Mouse (Mus musculus) retina, embryonic 14.5 days (tissue): ENCODE data around the gene Ahdc1.

Experiments used
- DNase-seq: peaks from one replicate; pipeline ENCODE4 v3.0.0-alpha.2; 2015; ENCODE audit warnings: low spot score

Gene Ahdc1

DNA sequence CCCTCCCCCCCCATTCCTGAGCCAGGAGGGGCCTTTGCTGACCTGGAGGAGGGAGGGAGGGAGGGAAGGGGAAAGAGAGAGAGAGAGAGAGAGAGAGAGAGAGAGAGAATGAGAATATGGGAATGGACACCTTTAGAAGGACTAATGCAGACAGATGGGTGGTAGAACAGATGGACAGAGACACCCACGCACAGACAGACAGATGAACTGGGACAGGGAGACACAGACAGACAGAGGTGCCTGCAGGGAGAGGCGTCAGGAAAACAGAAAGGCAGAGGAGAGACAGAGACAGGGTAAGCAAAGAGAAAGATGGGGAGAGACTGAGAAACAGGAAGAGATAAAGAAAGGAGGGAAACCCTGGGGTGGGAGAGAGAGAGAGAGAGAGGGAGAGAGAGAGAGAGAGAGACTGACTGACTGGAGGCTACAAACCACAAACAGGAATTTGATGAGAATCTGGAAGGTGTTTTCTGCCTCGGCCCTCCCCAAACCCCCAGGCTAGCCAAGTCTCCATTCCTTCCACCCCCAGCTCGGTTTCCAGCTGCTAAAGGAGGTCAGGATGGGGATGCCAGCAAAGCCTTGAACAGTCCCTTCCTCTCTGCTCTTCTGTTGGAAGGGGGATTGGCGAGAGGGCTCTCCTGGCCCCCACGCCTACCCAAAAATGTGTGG lies 6.7 kb downstream of the Ahdc1 start:
- DNase-seq = no peak

DNA sequence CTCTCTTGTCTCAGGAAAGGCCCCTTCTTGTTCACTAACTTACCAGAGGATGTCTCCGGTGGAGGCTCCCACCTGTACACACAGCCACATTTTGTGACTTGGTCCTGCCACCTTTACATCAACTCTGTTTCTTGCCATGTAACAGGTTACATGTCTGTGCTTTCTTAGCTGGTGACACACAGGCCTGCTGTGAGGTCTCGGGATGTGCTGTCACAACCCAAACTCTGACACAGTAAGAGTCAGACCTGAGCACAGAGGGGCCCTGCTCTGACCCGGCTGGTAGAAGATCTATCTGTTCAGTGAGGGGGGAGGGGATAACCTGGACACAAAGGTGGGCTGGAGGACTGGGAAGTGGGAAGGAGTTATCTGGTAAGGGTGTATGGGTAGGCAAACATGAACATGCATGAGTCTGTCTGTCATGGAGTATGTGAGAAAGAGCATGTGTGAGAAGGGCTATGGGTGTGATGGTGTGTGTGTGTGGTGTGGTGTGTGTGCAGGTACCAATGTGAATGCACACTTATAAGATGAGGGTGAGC lies 7.3 kb downstream of the Ahdc1 start:
- no peak for DNase-seq

DNA sequence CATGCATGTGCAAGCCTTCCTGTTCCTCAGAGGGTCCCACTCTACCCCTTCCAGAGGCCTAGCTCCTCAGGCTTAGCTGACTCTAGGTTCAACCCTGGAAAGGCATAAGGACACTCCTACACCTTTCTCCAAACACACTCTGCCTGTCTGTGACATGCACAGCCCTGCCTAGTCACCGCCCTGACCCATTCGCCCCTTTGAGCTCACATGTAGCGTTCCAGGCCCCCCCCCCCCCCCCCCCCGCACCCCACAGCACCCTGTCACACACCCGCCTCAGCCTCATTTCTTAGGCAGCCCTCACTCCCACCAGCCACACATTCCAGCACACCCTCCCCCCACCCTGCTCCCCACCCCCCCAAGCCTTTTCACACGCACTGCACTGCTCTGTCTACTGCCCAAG lies 9.7 kb downstream of the Ahdc1 start:
- no peak for DNase-seq

- peak; percentile 64 for DNase-seq
Measured at GRCm38 (mm10) chr4:133021181-133021671, 10.2 kb downstream of the Ahdc1 start.

- peak; percentile 67 for DNase-seq
Measured at GRCm38 (mm10) chr4:133022217-133022616, 11.2 kb downstream of the Ahdc1 start.

DNA sequence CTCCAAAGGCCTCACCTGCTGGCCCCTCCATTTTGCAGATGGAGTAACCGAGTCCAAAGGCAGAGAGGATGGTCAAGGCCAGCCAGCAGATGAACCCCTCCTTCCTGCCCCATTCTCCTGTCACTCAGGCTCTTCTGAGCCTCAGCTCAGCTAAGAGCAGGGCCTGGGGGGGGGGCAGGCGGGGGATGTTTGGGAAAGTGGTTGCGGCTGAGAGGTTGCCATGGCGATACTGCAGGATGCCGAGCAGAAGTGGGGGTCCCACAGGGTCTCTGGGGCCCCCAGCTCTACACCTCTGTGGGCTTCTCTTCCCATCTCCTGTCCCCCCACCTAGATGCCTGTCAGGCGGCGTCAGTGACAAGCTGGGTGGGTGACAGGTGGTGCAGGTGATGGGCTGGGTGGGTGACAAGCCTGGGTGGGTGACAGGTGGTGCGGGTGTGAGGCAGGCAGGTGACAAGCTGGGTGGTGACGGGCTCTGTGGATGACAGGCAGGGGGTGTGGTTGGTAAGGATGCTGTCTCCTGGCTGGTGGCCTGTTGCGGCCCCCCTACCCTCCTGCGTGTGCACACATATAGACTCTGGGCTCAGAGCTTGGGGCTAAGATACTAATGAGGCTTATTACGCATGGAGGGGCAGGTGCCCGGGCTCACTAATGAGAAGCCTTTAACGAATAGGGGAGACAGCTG lies 12.0 kb downstream of the Ahdc1 start:
- DNase-seq = peak; percentile 53

- peak; percentile 39 for DNase-seq
Measured at GRCm38 (mm10) chr4:133023636-133024035, 12.6 kb downstream of the Ahdc1 start.

GRCm38 (mm10) chr4:133024404-133024803 lies 13.3 kb downstream of the Ahdc1 start:
- no peak for DNase-seq

- peak; percentile 9 for DNase-seq
Measured at GRCm38 (mm10) chr4:133024969-133025685, 14.1 kb downstream of the Ahdc1 start.

GRCm38 (mm10) chr4:133026272-133026671 lies 15.2 kb downstream of the Ahdc1 start:
- DNase-seq = no peak

DNA sequence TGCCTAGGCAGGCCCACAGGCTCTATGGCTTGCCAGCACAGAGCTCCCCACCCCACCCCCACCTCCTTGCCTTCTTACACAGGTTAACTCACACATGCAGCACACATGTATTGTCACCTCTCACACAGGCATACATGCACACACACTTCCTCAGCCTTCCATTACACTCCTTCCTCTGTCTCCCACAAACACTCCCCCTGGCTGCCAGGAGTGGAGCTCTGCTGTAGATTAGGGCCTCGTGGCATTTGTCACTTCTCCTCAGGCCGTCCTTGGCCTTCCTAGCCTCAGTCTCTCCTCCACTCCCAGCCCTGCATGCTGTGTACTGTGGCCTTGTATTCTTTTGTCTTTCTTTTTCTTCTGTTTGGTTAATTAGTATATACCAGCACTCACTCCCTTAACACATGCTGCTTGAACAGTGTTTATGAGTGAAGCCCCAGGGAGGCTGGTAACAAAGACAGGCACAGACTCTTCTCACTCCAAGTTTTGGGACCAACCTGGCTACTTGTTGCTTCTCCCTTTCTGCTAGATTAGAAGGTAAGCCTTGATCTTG lies 15.8 kb downstream of the Ahdc1 start:
- peak; percentile 21 for DNase-seq

DNA sequence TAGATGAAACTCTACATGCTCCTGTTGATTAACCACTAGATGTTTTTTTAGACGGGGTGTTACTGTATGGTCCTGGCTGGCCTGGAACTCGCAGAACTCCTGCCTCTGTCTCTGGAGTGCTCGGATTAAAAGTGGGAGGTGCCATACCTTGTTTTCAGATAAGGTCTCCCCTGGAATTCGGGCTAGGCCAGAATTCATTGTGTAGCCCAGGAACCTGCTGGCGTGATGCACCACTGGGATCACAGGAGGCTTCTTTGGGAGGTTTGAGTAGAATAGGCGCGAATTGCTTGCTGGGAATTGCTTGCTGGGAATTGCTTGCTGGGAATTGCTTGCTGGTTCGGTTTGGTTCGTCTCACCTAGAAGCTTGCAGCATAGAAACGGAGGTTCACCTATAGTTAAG lies 16.7 kb downstream of the Ahdc1 start:
- no peak for DNase-seq

DNA sequence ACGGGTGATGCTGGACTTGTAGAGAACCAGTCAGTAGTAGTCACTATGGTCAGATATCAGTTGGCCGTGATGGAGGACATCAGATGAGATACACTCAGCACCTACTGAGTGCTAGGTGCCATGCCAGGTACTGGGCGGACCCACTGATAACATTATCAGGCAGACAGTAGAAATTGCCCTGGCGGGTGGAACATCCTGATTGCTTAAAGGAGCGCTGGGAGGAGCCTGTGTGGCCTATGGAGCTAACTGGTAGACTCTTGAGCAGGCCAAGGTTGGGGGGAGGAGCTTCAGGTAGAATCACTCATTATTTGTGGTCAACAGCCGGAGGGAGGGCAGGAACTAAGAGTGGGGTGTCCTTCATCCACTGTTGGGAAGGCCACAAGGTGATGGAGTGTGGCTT lies 17.1 kb downstream of the Ahdc1 start:
- DNase-seq = no peak

GRCm38 (mm10) chr4:133028875-133029274 lies 17.8 kb downstream of the Ahdc1 start:
- no peak for DNase-seq

DNA sequence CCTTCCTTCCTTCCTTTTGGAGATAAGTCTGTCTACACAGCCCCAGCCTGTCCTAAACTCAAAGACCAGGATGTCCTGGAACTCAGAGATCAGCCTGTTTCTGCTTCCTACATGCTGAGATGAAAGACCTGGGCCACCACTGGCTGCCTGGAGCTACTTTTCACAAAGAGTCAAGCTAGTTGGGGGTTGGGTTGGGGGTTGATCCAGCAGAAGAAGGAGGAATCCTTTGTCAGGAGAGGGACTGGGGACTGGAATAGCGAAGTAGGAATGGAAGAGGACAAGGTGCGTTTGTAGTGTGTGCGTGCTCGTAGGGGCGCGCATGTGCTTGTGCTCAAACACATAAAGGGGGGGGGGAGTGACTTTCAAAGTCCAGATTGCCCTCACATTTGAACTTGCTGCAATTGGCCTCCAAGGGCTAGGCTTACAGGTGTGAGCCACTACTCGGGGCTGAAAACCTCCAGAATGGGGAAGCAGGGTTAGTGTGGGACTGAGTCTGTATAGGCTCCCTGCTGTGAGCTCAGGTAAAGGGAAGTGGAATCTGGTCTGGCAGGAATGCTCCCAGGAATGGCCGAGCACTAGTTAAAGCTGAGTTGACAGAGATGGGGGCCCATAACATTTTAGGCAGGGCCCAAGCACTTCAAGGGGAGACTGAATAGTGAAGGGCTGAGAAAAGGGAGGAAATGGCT lies 21.5 kb downstream of the Ahdc1 start:
- no peak for DNase-seq

GRCm38 (mm10) chr4:133034478-133034877 lies 23.4 kb downstream of the Ahdc1 start:
- DNase-seq = no peak

DNA sequence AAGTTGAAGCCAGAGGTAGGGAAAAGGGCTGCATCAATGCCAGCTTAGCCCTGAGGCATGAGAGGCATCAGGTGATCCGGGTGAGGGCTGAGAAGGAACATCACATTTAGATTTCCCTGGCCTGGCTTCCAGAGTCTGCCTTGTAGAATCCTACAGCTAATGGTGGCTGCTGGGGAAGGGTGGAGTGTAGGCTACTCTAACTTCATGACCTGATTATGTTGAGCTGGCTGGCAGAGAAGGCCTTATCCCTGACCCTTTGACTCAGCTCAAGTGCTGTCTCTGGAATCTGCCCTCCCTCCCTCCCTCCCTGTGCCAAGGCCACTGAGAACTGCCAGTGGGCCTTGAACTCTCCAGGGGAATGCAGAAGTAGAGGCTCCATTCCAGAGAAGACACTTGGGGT lies 24.4 kb downstream of the Ahdc1 start:
- no peak for DNase-seq

DNA sequence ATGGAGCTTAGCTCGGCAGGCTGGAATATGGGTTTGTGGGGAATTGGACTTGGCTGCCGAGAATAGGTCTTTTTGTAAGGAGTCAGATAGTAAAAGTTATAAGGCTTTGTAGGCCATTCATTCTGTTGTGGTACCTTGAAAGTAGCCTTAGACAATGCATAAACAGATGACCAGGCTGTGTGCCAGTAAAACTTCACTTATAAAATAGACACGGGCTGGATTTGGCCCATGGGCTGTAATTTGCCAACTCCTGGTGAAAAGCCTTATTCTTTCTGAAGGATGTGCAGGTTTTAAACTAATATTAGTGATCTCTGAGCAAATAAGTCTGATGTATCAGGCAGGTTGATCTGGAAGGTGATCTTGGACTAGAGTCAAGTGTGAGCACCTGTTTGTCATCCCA lies 24.9 kb downstream of the Ahdc1 start:
- no peak for DNase-seq

DNA sequence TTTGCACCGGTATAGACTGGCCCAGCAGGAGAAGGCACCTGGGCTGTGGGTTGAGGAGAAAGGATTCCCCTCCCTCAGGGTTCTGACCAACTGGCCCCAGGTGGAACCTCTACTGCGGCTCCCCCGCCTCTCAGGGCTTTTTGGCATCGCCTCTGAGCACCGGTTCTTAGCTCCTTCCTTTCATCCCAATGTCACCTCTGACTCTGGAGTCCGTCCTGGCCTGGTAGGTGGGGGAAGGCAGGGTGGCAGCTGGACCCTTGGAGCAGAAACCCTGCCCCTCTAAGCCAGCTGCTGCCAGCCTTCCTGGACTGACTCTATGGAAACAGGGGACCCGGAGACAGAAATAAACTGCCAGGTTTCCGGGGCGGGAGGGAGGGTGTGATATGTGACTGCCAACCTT lies 26.2 kb downstream of the Ahdc1 start:
- no peak for DNase-seq

- DNase-seq = no peak
Measured at GRCm38 (mm10) chr4:133037798-133038197, 26.7 kb downstream of the Ahdc1 start.

DNA sequence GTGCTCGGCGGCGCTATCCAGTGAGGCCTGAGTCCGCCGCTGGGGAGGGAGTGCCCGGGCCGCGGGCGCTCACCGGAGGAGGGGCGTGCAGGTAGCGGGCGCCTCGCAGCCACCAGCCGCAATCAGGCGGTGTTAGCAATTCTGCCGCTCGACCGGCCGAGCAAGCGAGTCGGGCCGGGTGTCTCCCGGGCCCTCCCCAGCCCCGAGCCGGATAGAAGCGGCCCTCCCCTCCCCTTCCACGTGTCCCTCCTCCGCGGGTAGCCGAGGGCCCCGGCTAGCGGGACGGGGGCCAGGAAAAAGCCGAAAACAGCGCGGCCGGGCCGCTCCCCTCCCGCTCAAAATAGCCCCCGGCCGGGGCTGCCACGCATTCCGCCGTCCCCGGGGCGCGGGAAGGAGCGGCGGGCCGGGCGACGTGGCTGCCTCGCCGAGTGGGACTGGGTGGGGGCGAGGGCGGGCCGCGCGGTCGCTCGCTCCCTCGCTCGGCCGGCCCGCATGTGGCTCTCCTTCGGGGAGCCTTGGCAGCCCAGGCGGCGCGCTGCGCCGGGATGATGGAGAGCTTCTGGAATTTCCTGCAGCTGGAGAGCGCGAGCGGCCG lies 27.6 kb downstream of the Ahdc1 start:
- peak; percentile 62 for DNase-seq
